In the genomic region with DNA sequence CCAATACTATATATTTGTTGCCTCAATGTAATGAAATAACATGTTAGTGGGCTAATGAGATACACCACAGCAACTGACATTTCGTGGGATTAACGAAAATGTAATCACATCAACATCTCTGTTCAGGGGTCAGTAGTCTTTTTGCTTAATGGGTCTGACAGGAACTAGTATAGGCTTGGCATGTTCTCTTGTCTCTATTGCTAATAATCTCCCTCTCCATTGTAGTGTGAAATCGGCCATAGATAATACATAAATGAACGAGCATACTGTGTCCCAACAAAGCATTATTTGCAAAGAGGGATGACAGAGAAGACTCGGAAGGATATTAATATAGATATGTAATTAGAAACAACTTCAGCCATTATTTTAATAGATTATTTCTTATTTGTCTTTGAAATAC, we compare ENCODE assay signal across 29 mouse cellular contexts.
"Had no signal": no experiment of that assay in that cellular context is flagged by ENCODE, and none has a peak within 500 bp of the region (broad histone marks: within the 10 kb centered on the region; RNA-seq: fewer than 3 reads in every experiment).

No protein-coding gene starts in this region.

- H3K4me1 ChIP-seq: embryonic facial prominence, embryonic 10.5 days; embryonic facial prominence, embryonic 12.5 days; embryonic facial prominence, embryonic 13.5 days; embryonic facial prominence, embryonic 15.5 days; forebrain, embryonic 10.5 days; forebrain, embryonic 12.5 days; forebrain, embryonic 13.5 days had no signal

- H3K9ac ChIP-seq: embryonic facial prominence, embryonic 12.5 days; embryonic facial prominence, embryonic 13.5 days; embryonic facial prominence, embryonic 15.5 days; forebrain, embryonic 12.5 days; forebrain, embryonic 13.5 days; forebrain, embryonic 15.5 days; forebrain, postnatal 0 days had no signal

- DNase-seq: cerebellum, adult 2 months; cerebellum, adult 8-10 months; cerebellum, adult 9-10 months; cerebellum, adult 9-11 months; cerebellum, postnatal 10 days; cerebellum, postnatal 14 days; cerebellum, postnatal 25 days; cerebellum, postnatal 36 days; embryo, embryonic 11 days; forebrain, postnatal 0 days; gastrocnemius, adult 2 months; gastrocnemius, postnatal 10 days; gastrocnemius, postnatal 14 days; gastrocnemius, postnatal 25 days; gastrocnemius, postnatal 36 days; heart, adult 11 months; heart, adult 18-20 months; heart, adult 2 months had no signal

- H3K27ac ChIP-seq: embryonic facial prominence, embryonic 10.5 days; embryonic facial prominence, embryonic 12.5 days; embryonic facial prominence, embryonic 13.5 days; embryonic facial prominence, embryonic 15.5 days; forebrain, embryonic 10.5 days; forebrain, embryonic 12.5 days; forebrain, embryonic 13.5 days; forebrain, embryonic 15.5 days; gastrocnemius, adult 2 months; heart, adult 2 months had no signal

- H3K4me3 ChIP-seq: embryonic facial prominence, embryonic 10.5 days; embryonic facial prominence, embryonic 12.5 days; embryonic facial prominence, embryonic 13.5 days; embryonic facial prominence, embryonic 15.5 days; erythroblast, embryonic 14.5 days; forebrain, embryonic 10.5 days; forebrain, embryonic 12.5 days; forebrain, embryonic 13.5 days; forebrain, embryonic 15.5 days; gastrocnemius, adult 2 months; heart, adult 2 months had no signal

- H3K4me2 ChIP-seq: embryonic facial prominence, embryonic 12.5 days; embryonic facial prominence, embryonic 13.5 days; embryonic facial prominence, embryonic 15.5 days; forebrain, embryonic 12.5 days; forebrain, embryonic 13.5 days; forebrain, embryonic 15.5 days had no signal

- H3K9me3 ChIP-seq: embryonic facial prominence, embryonic 10.5 days; embryonic facial prominence, embryonic 12.5 days; embryonic facial prominence, embryonic 13.5 days; embryonic facial prominence, embryonic 15.5 days; forebrain, embryonic 10.5 days; forebrain, embryonic 12.5 days; forebrain, embryonic 13.5 days; forebrain, embryonic 15.5 days had no signal

- H3K36me3 ChIP-seq: embryonic facial prominence, embryonic 10.5 days; embryonic facial prominence, embryonic 12.5 days; embryonic facial prominence, embryonic 13.5 days; embryonic facial prominence, embryonic 15.5 days; forebrain, embryonic 10.5 days; forebrain, embryonic 12.5 days; forebrain, embryonic 15.5 days had no signal

- ATAC-seq: forebrain, embryonic 13.5 days; forebrain, embryonic 14.5 days; forebrain, embryonic 15.5 days; forebrain, embryonic 16.5 days; forebrain, postnatal 0 days had no signal

- H3K27me3 ChIP-seq: embryonic facial prominence, embryonic 12.5 days; embryonic facial prominence, embryonic 13.5 days; embryonic facial prominence, embryonic 15.5 days; forebrain, embryonic 12.5 days; forebrain, embryonic 13.5 days; forebrain, embryonic 15.5 days had no signal
